Mouse (Mus musculus) B cell, adult 2 months (primary cell): ENCODE measurements around the gene Cald1.

Source experiments
- DNase-seq, 2 experiments: peaks; one replicate each; pipeline ENCODE4 v3.0.0; 2022

Gene Cald1

GRCm38 (mm10) chr6:34619494-34619893 is 21.2 kb downstream of the Cald1 start:
- no peak for DNase-seq

GRCm38 (mm10) chr6:34620242-34620641 is 21.9 kb downstream of the Cald1 start:
- DNase-seq = no peak

GRCm38 (mm10) chr6:34622865-34623264 is 24.6 kb downstream of the Cald1 start:
- DNase-seq = no peak

GRCm38 (mm10) chr6:34623290-34623689 is 25.0 kb downstream of the Cald1 start:
- DNase-seq = no peak

GRCm38 (mm10) chr6:34624536-34624935 is 26.2 kb downstream of the Cald1 start:
- DNase-seq = no peak

- no peak for DNase-seq
These were observed 28.4 kb downstream of the Cald1 start for GRCm38 (mm10) chr6:34626586-34627245.

- no peak for DNase-seq
These were observed 29.8 kb downstream of the Cald1 start for GRCm38 (mm10) chr6:34628131-34628530.

GRCm38 (mm10) chr6:34633776-34634175 is 35.5 kb downstream of the Cald1 start:
- DNase-seq = no peak

GRCm38 (mm10) chr6:34637588-34638438 is 39.5 kb downstream of the Cald1 start:
- no peak for DNase-seq

GRCm38 (mm10) chr6:34638667-34639066 is 40.4 kb downstream of the Cald1 start:
- no peak for DNase-seq

- no peak for DNase-seq
These were observed 41.9 kb downstream of the Cald1 start for GRCm38 (mm10) chr6:34640226-34640625.

- no peak for DNase-seq
These were observed 42.8 kb downstream of the Cald1 start for GRCm38 (mm10) chr6:34641081-34641480.

- DNase-seq = no peak
These were observed 43.8 kb downstream of the Cald1 start for GRCm38 (mm10) chr6:34642075-34642547.

GRCm38 (mm10) chr6:34648017-34648787 is 49.9 kb downstream of the Cald1 start:
- no peak for DNase-seq

GRCm38 (mm10) chr6:34651298-34651697 is 53.0 kb downstream of the Cald1 start:
- no peak for DNase-seq

GRCm38 (mm10) chr6:34655719-34656118 is 57.4 kb downstream of the Cald1 start:
- DNase-seq = no peak

GRCm38 (mm10) chr6:34658791-34659190 is 60.5 kb downstream of the Cald1 start:
- no peak for DNase-seq

GRCm38 (mm10) chr6:34660724-34661123 is 62.4 kb downstream of the Cald1 start:
- no peak for DNase-seq

- DNase-seq = no peak
These were observed 64.3 kb downstream of the Cald1 start for GRCm38 (mm10) chr6:34662626-34663025.

GRCm38 (mm10) chr6:34664291-34664690 is 66.0 kb downstream of the Cald1 start:
- no peak for DNase-seq

GRCm38 (mm10) chr6:34664749-34665148 is 66.4 kb downstream of the Cald1 start:
- DNase-seq = no peak

GRCm38 (mm10) chr6:34668739-34669254 is 70.5 kb downstream of the Cald1 start:
- no peak for DNase-seq

GRCm38 (mm10) chr6:34671355-34671754 is 73.1 kb downstream of the Cald1 start:
- DNase-seq = no peak
